Mouse (Mus musculus): ENCODE measurements around the gene Smo.
"Not testable (repeated sequence)": the region's sequence is repeated elsewhere in the genome, so short reads cannot be mapped to it uniquely, and the experiment has no call there.

Gene Smo

DNA sequence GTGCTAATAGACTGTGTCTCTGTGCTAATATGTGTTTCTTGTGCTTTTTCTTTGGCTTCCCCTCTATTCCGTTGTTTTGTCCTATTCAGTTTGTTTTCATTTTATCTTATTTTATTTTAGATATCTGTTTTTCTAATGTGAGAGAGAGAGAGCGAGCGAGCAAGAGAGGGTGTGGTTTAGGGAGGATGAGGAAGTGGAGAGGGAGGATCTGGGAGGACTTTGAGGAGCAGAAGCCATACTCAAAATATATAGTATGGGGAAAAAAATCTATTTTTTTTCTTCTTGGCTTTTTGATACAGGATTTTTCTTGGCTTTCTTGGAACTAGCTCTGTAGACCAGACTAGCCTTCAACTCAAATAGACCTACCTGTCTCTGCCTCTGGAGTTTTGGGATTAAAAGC is 7.3 kb upstream of the Smo start:
- DNase-seq (ENCODE audit: low spot score) = no peak

DNA sequence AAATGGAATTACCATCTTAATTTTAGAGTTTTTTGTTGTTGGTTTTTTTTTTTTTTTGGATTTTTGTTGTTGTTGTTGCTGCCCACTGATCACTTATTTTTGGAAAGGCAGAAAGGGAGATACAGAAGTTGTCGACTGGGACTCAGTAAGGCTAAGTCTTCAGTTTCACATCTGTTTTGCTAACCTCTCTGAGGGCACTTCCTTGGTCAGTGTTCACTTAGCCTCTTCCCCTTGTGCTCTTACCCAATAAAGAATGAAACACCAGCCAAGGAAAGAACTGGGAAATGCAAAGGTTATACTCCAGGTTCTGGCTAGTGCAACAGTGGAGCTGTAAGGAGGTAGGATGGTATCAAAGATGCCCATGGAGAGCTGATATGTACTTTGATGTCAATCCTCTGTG is 5.8 kb upstream of the Smo start:
- no peak for DNase-seq (ENCODE audit: low spot score)

DNA sequence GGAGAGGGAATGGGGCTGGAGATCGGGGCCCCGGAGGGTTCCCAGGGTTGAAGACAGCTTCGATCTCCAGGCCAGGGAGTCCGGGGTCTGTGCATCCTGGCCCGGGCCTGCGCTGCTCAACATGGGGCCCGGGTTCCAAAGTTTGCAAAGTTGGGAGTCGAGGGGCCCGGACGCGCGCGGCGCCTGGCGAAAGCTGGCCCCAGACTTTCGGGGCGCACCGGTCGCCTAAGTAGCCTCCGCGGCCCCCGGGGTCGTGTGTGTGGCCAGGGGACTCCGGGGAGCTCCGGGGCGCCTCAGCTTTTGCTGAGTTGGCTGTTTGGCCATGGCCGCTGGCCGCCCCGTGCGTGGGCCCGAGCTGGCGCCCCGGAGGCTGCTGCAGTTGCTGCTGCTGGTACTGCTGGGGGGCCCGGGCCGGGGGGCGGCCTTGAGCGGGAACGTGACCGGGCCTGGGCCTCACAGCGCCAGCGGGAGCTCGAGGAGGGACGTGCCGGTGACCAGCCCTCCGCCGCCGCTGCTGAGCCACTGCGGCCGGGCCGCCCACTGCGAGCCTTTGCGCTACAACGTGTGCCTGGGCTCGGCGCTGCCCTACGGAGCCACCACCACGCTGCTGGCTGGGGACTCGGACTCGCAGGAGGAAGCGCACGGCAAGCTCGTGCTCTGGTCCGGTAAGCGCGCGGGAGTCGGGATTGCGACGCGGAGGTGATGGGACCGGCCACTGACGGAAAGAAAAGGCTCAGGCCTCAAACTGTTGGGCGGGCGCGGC is 567 bp downstream of the Smo start:
- DNase-seq (ENCODE audit: low spot score) = peak; percentile 48

DNA sequence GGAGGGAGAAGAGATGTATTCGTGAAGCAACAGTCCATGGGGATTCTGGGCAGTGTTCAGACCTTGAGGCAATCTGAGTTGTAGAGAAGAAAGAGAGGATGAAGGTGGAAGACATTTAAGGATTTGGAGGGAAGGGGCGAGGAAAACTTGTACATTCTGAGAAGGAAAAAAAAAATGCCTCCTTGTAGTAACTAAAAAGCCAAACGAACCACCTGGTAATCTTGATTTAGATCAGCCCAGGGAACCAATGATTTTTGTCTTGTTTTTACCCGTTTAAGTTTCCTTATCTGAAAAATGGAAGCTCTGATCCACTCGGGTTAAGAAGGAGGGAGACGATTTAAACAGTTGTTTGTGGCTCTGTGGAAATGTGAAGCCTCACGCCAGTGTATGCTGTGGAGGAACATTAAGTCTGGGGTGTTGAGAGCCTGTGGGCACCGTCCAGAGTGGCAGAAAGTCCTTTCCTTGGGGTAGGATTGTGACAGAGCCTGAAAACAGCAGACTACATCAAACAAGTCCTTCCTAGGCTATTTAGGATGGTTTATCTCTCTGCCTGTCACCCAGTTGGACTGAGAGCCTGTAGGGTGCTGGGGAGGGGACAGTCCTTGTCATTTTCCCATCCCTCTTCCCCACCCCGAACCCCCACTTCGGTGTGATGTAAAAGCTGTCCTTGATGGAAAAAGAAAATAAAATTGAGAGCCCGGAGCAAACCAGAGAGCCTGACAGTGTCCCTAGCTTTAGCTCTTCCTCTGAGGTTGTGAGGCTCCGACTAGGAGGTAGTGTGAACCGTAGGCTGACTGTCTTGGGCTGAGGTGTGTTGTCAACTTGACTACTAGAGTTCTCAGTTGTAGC is 1.5 kb downstream of the Smo start:
- no peak for DNase-seq (ENCODE audit: low spot score)

DNA sequence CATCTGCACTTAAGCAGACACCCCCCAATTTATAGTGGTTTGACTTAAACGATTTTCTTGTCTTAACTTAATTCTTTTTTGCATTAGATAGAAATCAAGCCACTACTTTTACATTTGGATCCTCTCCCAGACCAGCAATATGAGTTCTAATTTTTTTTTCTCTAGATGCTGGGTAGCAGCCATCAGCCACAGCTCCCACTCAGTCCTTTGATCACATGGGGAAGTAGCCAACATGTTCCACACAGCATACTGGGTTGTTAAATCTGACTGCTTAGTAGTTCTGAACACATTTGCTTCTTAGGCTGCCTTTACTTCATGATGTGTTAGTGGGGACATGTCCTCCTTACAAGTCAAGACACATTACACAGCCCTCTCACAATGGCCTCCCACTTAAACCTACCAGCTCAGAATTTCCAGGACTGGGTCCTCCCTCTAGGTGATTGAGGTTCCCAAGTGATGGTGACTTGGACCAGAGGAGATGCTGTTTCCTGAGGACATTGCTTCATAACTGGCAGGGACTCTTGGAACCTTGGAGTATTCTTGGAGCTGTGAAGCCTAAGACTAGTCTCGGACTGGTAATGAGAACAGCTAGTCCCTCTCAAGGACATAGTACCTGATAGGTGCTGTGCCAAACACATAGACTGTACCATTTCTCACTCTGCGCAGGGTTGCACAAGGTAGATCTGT is 16.3 kb downstream of the Smo start:
- DNase-seq (ENCODE audit: low spot score) = no peak

DNA sequence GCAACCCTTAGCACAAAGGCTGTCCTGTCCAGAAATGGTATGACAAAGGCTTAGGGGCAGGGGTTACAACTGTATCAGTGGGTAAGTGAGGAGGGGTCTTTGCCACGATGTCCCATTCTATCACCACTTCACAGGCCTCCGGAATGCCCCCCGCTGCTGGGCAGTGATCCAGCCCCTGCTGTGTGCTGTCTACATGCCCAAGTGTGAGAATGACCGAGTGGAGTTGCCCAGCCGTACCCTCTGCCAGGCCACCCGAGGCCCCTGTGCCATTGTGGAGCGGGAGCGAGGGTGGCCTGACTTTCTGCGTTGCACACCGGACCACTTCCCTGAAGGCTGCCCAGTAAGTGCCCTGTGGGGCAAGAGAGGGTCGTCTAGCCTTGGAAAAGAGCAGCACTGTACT is 18.0 kb downstream of the Smo start:
- no peak for DNase-seq (ENCODE audit: low spot score)

DNA sequence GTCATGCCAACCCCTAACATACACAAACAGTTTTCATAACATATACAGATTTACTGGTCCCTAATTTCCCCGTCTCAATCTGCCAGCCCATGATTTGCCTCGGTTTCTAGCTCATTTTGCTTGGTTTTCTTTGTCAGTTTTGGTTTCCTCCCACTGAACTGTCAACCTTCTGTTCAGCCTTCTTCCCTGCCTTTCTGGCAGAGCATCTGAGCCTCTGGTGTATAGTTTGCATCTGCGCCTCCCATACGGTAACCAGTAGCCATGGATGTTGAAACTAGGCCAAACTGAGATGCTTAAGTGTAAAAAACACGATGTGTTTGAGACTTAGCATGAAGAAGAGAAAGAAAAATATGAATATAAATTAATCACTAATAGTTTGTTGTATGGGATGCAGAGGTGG is 20.7 kb downstream of the Smo start:
- no peak for DNase-seq (ENCODE audit: low spot score)

DNA sequence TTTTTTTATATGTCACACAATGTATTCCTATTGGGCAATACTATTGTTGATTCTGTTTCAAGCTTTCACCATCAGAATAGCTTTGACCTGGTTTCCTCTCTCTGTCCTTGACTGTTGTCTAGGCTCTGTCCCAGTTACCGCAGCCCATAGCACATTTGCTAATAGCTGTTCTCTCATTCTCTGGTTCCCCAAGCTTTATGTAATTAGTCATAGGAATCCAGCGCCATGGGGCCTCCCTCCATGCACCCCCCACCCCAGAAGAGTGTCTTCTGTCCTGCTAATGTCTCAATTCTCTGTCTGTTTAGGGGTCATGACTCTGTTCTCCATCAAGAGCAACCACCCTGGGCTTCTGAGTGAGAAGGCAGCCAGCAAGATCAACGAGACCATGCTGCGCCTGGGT is 21.2 kb downstream of the Smo start:
- DNase-seq (ENCODE audit: low spot score) = no peak

DNA sequence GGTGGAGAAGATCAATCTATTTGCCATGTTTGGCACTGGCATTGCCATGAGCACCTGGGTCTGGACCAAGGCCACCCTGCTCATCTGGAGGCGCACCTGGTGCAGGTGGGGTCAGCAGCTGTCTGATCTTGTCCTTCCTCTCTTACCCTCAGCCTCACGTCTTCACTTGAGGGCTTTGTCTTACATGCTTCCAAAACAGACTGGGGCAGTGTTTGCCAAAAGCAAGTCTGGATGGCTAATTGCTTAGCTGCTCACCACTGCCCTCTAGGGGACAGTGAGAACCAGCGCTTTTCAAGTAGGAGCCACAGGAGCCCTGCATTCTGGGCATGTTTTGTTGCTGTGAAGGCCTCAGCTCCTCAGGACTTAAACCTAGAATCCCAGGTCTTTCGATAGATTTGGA is 23.1 kb downstream of the Smo start:
- DNase-seq (ENCODE audit: low spot score) = peak; percentile 40

DNA sequence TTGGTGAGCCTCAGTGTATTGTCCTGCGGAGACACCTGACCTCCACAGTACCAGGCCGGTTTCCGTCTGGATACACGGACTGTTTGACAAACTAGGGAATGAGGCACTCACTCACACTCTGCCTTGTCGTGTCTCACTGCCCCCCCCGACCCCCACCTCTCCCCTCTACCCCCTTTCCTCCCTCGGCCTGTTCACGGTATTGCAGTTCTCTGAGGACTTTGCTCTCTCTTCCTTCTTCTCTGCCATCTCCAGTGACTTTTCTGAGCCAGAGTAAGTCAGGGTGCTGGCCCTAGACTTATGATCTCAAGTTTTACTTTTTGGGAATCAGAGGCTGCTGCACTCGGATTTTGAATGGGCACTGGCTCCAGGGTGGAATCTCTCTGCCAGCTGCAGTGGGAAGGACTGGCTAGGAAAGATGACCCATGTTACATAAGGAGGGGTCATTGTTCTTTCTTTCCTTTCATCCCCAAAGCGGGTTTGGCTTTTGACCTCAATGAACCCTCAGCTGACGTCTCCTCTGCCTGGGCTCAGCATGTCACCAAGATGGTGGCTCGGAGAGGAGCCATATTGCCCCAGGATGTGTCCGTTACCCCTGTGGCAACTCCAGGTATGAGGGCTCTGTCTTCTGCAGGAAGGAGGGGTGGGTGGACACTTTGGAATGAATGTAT is 23.8 kb downstream of the Smo start:
- no peak for DNase-seq (ENCODE audit: low spot score)

DNA sequence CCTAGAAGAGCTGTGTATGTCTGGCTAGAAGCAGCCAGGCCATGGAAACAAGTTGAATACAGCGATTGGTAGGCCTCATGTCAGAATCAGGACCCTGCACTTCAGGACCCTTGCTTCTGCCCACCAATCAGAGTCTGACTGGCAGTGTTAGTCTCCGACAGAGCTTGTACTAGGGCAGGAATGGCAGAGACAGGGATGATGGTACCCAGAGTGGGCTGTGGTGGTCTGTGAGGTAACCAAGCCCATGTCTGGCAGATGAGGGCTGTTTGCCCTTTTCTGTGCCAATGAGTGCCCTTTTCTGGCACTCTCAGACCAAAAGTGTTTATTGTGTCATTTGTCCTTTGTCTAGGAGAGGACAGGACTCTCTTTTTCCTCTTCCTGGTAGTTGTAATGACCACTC is 25.1 kb downstream of the Smo start:
- not testable (repeated sequence) for DNase-seq (ENCODE audit: low spot score)

DNA sequence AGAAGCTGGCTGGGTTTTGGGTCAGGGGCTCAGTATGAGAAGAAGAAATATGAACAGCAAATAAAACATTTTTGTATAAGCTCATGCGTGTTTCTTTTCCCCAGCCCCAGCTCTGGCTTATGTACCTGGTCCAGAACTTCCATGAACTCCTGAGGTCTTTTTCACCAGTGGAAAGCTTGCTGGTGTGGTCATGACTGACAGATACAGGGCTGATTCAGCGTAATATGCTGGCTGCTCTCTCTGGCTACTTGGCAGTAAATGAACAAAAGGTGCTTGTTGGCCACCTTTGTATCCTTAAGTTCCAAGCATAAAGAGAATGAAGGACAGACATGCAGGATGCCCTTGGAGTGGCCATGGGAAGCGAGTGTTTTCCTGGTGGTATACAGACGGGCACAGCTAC is 26.0 kb downstream of the Smo start:
- no peak for DNase-seq (ENCODE audit: low spot score)

DNA sequence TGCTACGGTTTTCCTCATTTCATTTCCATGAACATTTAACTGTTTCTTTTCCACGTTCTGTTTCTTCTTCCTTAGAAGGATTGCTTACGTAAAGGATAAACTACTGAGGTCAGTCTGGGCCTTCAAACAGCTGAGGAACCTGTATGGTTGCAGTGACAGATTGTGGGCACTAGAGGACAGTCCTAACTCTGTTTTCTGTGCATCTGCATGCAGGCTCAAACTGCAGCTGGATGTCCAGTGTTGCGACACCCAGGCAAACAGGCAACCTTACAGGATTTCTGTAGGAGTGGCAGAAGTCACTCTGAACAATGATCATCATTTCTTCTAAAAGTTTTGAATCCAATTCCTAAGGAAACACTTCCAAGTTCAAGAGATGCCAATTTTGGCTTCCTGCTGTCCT is 27.2 kb downstream of the Smo start:
- no peak for DNase-seq (ENCODE audit: low spot score)

DNA sequence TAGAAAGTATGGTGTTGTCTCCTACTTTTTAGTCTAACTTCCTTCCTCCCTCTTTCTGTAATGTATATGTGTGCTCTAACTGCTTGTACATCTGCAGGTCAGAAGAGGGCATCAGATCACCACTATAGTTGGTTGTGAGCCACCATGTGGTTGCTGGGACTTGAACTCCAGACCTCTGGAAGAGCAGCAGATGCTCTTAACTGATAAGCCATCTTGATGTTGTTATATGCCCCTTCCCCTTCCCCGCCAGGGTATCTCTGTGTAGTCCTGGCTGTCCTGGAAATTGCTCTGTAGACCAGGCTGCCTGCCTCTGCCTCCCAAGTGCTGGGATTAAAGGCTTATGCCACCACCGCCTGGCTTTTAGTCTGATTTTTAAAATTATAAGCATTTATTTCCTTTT is 31.6 kb downstream of the Smo start:
- DNase-seq (ENCODE audit: low spot score) = no peak

DNA sequence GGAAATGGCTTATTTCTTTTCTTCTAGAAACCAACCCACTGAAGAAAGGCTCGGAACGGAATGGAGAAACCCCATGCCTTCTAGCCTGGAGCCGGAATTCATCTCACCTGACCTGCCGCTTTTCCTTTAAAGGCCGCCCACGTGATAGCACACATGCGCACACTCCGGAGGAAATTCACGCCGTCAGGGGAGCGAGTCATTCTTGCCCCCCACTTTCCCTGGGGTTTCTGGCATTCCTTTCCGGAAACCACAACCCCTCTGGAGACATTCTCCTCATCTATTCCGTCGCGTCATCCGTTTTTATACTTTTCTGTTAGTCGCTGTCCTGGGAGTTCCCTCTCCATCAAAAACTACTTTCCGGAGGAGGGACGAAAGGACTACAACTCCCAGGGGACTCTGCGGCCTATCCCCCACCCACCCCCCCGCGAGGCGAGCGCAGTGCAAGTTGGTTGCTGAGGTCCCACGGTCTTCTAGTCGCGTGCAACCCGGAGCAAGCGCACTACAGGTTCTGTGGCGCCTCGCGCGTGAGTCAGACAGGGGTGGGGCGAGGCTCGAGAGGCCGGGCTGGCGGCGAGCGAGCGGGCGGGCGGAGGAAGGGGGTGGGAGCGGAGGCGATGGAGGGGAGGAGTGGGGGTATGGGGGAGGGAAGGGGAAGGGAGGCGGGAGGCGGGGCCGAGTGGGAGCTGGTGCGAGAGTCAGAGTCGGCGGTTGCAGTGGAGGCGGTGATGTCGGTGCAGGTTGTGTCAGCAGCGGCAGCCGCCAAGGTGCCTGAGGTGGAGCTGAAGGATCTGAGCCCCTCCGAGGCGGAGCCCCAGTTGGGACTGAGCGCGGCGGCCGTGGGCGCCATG is 32.7 kb downstream of the Smo start, which contains the start of gene Ahcyl2:
Gene Ahcyl2 (plus strand): TSS at position 199 of the 848 bp plus-strand sequence.
- DNase-seq (ENCODE audit: low spot score) = peak; percentile 98

DNA sequence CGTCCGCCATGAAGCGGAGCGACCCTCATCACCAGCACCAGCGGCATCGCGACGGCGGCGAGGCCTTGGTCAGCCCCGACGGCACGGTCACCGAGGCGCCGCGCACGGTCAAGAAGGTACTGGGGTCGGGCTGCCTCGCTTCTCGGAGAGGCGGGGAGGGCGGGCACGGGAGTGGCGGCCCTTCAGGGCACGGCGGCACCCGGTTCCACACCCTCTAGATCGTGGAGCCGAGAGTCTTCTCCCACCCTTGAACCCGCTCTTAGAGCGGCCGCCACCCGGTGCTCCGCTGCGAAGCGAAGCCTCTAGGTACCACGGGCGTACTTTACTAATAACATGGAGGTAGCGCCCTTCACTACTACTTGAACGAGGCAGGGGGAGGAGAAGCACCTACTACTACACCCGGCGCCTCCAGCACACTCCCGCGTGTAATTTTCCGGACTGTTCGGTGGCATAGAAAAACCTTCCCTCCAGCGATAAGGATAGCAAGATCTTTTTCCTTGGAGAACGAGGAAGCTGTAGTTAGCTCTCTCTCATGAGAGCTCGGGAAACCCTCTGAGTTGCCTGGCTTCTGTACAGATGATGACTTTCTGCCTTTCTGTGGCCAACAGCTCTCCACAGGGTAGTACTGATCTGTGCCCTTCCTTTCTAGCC is 33.6 kb downstream of the Smo start:
- no peak for DNase-seq (ENCODE audit: low spot score)

DNA sequence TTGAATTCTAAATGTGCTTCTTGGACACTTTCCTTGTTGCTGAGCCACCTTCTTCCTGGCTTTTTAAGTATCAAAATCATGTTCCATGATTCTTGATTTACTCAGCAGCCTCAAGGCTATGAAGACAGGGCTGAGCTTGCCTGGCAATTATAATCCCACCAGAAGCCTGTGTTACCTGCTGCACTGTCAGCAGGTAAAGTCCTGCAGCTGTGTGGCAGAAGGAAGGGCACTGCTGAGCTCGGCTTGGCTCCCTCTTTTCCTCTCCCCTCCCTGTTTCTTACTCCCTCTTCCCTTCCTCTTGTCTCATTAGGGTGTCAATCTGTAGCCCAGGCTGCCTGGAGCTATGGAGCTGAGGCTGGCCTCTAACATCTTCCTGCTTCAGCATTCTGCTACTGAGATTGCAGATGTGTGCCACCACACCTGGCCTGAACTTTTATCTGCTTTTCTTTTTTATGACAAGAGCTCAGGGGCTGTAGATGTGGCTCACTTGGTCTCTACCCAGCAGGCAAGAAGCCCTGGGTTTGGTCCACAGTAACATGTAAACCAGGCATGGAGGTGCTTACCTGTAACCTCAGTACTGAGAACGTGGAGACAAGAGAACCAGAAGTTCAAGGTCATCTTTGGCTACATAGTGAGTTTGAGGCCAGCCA is 35.5 kb downstream of the Smo start:
- no peak for DNase-seq (ENCODE audit: low spot score)

DNA sequence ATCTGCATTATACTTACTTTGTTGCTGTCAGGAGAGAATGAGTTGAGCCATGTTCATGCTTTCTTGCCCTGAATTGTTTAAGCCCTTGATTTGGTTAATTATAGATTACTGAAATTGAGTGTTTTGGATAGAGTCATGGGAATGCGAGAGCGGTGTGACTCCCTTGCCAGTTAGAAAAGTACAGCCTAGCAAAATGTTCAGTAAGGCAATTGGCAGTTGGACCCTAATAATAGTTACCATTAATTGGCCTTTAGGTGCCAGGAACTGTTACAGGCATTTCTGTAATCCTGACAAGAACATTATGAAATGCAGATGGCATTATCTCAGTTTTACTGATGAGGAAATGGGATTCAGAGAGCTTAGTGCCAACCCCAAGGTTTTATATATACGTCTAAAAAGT is 36.9 kb downstream of the Smo start:
- no peak for DNase-seq (ENCODE audit: low spot score)

DNA sequence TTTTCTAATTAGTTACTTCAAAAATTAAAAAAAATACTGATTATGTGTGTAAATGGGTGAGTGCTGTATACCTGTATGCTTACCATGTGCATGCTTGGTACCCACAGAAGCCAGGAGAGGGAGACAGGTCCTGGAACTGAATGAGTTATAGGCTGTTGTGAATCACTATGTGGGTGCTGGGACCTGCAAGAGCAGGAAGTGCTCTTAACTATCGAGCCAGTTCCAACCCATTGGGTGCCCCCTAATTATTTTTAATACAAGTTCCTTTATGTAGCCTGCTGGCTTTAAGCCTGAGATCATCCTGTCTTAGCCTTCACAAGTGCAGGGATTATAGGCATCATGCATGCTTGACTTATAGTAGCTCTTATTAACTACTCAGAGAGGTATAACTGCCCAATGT is 38.9 kb downstream of the Smo start:
- no peak for DNase-seq (ENCODE audit: low spot score)

DNA sequence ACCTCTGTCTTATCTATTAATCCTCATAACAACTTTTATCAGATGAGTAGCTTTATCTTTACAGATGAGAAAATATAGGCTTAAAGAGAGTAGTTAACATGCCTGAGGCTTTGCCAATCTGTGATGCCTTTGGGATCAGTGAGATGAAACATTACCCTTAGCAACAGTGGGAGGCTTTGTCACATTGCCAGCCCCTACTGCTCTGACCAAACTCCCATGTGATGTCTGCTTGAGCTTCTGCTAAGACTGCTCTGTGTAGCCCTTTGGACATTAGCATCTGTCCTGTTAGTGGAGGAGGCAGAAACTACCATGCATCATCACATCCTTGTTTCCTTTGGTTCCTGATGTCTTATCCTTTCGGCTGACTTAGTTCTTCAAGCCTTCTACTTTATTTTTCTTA is 40.3 kb downstream of the Smo start:
- no peak for DNase-seq (ENCODE audit: low spot score)
